Mouse (Mus musculus) layer of hippocampus, adult 9-10 months (tissue): ENCODE results near the gene P2ry14.

Experiments used
- DNase-seq: peaks from one replicate; pipeline ENCODE4 v3.0.0; 2022; ENCODE audit warnings: low spot score

The P2ry14 gene

DNA sequence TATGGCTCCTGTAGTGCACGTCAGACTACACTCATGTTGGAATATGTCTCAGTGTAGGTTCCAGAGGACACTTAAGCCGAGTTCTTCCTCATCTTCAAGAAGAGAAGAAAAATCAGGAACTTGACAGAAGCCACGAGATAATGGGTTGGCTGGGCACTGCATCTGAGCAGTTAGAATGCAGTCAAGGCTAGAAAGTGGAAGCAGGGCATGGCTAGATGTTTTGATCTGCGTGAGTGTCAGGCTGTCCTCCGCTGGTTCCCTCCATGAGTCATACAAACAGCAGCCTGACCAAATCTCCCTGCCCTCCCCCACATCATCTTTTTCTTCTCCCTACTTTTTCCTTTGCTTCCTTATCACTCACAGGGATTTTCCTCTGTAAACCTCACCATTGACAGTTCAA is at the start of gene P2ry14:
P2ry14 (minus strand) TSS at position 195 of the 400 bp plus-strand sequence.
- no peak for DNase-seq

DNA sequence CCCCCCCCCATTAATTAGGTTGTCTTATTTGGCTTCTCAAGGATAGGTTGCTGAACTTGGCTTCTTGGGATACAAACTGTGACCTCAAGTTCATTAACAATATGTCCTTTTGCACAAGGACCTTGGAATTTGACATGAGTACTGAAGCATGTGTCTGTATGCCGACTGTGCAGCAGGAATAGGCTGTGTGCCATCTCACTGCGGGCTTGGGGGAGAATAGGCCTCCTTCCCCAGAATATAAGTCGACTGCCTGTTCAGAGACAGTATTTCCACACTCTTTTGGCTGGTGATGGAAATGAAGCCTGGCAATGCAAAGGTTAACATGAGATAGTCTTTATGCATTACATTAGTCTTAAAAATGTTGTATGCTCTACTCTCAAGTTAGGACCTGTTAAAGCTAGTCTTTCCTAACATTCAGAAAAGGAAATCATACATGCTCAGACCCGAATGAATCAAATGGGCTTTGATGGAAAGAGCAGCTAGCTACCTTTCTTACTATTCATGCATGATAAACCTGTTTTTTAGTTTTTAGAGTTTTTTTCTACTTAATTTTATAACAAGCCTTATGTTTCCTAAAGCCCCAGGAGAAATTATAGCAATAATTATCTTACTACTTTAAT is 44.0 kb upstream of the P2ry14 start:
- no peak for DNase-seq

DNA sequence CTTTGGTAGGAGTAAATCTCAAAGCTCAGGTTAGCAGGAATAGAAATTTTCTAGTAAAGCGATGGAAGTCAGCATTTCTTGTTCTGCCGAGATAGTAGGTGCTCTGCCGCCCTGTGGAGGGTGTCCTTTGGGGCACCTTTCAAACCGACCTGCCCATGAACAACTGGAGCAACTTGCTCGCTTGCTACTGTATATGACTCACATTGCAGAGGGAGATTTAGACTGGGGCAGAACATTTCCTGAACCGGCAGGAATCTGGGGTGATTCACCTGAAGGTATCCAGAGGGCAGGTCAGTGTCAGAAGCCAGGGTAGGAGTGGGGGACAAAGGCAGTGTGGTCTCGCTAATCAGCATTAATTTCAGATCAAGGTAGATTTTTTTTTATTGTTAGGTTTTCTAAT is 41.5 kb upstream of the P2ry14 start, which contains the start of gene Gpr87:
Gpr87 (minus strand) TSS at position 167 of the 400 bp plus-strand sequence.
- DNase-seq: no peak

DNA sequence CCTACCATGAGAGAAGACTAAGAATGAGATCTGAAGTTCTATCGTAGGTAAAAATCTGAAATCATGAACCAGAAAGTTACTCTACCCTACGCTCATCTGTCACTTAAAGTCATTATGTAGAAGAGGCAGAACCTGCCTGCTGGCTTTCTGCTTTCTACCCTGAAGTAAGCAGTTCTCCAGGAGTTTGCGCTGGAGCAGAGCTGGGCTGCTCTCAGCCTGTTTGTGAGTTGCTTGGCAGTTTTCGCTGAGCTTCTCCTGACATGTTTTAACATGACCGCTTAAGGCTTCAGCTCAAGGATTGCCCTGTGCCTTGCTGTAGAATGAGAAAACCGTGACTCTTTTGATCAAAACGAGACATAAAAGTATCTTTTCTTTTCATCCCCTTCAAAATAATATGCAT is 40.7 kb upstream of the P2ry14 start:
- DNase-seq: no peak

DNA sequence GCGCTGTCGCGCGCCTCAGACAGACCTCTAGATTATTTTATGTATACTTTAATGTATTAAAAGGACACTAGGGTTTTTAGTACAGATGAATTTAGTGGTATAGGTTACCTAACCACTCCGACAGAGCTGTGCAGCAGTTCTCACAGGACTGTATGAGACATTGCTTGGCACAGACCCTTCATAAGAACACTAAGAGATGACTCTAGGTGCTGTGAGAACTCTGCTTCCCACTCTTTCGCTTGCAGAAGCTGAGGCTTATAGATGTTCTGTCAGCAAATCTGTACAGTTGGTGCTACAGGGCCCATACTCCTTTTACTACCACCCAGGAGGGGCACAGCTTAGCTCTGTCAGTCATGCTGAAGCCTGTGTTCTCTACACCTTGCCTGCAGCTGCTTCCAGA is 38.3 kb upstream of the P2ry14 start:
- no peak for DNase-seq

DNA sequence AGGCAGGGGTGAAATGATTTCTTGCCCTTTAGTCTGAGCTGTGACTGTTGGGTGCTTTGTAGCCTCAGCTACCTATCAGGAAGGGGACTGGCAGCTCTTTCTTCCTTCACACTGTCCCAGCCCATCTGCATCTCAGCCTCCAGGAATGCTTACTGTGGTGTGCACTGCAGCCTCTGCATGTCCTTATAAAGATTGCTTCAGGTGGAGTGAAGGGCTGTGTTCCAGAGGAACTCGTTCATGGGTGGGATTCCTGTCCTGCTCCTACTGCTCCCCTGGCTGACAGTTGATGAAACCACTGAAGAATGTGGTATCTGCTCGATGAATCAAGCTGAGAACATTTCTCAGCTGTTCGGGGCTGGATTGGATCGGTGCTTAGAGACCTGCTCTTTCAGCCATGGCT is 33.9 kb upstream of the P2ry14 start:
- no peak for DNase-seq

DNA sequence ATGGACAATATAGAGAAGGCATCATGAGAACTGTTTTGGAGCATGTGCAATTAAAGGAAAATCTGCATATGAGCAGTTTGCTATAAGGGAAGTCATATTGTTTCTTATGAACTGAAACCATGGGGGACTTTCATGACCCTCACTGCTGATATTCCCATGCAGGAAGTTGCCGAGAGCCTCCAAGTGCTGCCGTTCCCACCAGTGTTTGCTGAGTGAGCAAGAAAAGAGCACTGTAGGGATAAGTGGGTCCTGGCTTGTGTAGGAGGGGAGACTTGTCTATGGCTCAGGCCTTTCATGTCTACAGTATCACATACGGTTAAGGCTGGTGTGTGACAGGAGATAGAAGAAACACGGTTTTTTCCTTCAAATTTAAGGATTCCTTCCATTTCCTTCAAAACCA is 32.2 kb upstream of the P2ry14 start:
- no peak for DNase-seq

DNA sequence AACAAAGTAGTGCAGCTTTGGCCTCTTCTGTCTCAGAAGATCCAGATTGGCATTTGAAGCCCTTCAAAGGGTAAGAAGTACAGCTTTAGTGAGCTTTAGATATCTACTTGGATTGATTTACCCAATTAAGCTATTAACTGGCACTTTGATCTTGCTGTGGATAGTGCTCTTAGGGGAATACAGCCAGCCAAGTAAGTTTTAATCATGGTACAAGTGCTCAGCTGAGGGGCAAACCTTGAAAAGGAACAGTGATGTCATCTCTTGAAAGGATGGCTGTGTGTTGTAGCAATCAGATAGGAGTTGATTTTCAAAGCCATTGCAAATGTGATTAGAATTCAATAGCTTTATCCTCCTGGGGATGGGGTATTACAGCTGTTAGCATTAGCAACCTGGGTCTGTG is 28.7 kb upstream of the P2ry14 start:
- DNase-seq: no peak

DNA sequence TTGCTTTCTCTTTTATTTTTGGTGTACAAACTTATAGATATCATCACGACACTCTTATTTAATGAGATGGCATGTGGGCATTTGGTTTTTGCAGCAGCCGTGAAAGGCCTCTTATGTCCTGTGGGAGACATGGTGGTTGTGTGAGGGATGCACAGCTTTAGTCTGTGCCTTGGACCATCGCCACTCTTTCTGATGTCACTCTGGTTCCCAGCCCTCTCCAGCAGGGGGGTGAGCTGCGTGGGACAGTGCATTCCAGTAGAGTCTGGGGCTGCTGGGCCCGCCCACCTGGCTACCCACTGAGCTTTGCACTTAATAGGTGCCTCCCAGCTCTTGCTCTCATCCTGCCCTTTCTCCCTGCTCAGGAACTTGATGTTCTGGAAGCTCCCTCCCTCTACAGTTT is 27.7 kb upstream of the P2ry14 start:
- DNase-seq: no peak

DNA sequence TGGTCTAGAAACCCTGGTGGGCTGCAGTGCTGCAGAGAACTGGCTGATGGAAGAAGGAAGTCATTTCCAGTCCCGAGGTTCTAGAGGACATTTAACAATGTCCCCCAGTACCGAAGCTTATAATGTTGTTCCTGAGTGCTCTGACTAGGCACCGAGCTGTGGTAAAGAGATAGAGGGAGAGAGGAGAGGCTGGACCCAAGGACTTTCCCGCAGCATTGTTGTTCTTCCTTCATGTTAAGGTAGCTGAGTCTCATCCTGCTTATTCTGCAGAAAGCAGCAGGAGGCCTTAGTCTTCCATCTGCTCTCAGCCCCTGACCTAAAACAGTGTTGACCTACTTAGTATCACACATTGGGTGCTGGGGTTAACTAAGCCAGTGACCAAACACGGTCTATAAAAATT is 23.5 kb upstream of the P2ry14 start:
- no peak for DNase-seq

DNA sequence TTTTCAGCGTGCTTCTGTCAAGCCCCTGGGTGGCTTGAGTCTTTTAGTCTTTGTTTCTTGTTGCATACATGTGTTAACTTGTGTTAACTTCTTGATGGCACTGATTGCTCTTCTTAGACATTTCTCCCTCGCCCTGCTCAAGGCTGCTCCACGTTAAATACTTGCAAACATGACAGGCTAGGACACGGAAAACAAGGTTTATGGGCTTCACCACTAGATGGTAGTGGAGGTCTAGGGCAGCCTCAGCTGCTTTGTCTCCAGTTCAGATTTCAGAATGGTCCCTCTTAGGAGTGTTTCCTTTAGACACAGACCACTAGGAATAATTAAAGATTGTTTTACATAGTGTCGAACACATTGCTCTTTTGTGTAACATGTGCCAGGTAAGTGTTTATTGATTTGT is 21.8 kb upstream of the P2ry14 start:
- DNase-seq: peak; percentile 55

DNA sequence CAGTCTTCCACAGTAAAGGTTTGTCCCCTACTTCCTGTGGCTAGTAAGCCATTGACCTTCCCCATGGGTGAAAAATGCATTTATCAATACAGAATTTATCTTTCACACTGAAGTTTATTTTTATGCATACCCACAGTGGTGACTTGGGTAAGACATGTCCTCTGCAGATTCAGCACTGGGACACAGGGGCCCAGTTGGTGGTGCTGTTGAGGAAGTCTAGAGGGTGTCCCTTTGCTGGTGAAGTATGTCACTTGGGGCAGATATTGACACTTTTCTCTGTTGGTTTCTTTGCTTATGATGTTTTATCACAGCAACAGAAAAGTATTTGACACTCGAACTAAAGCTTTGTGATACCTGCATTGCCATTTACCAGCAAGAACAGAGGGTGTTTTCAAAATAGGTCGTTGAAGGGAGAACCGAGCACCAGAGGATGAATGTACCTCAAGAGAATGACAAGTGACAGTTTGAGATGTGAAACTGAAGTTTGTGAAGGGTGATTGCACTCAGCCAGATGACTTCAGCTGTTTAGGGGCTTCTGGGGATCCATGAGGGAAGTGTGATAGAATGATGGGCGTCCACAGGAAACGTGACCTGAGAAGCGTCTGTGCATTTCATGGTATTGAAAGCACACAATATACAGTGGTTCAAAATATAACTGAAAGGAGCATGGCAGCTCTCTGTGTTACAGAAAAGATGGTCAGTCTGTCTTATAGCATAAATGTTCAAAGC is 21.2 kb upstream of the P2ry14 start:
- DNase-seq: no peak

DNA sequence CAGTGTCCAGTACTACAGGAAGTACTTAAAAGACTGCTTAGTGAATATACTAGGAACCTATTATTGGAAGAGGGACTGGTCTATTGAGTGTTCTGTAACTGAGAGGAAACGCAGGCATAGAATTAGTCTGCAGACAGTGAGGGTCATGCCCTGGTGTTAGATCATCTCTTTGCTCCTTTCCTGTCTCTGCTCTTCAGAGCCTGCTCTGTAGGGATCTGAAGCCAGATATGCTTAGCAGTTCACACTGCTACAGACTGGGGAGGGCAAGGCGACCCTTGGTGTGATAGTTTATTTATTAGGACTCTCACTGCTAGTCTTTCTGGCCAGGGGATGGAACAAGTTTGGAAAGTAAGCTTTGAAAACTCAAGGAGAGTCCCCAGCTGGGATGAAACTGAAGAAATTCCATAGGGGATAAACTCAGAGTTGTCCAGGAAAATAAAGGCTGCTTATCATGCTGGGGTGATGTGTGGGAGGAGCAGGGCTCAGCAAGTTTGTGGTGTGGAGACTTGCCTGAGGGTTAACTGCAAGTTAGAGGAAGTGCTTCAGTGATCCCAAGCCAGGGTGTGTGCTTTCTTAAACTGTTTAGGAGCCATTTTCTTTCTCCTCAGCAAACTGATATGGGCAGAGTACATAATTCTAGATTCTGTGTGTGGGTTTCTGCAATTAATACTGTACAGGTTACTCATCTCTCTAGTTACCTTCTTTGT is 16.7 kb upstream of the P2ry14 start:
- DNase-seq: no peak

DNA sequence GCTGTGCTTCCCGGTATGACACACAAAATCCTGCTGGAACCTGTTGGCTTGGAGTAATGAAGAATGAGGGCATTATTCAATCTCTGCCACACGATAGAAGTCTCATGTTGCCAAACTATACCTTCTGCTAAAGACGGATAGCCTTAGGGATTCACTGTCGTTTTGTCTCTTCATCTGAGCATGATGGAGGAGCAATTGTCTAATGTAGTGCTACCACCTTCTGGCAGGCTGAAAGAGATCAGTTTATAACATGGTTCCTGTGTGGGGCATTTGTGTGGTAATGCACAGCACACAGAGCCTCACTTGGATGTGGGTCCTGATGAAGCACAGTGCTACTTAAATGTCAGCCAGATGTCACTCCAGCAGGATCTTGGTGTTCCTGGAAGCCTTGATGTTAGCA is 15.8 kb upstream of the P2ry14 start:
- no peak for DNase-seq

DNA sequence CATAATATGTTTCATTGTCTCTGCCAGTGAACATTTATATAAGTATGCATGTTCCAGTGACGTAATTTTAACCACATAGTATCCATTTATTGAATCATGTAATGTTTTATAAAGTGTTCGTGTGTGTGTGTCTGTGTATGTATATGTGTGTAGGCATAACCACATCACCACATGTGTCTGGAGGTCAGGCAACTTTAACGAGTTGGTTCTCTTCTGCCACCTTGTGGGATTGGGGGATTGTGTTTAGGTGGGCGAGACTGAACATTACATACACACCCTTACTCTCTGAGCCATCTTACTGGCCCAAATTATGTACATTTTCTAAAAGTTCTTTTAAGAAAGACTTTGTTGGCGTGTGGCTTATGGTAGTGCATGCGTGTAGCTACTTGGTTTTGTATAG is 15.1 kb upstream of the P2ry14 start:
- DNase-seq: no peak

DNA sequence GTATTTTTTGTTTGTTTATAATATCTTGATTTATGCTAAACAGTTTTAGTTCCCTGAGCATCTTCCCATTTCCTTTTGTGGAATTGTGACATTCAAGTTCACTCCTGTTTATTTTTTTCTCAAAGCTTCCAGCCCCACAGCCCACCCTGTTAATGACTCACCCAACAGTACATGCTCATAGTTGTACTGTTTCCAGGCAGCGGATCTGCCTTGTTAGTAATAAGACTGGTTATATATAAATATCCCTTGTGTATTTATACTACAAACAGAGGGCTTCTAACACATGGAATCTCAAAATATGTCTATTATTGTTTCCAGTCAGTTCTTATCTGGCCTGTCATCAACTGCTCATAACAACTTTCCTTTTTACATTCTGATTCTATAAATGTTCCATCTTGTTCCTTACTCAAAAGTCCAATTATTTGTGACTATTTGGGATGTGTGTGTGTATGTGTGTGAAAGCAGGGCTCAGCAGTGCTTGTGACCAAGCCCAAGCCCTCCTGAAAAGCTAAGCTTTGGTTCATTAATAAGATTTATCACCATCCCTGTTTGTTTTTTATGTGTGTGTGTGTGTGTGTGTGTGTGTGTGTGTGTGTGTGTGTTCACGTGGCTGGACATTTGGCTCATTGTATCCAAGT is 14.1 kb upstream of the P2ry14 start:
- DNase-seq: no peak

DNA sequence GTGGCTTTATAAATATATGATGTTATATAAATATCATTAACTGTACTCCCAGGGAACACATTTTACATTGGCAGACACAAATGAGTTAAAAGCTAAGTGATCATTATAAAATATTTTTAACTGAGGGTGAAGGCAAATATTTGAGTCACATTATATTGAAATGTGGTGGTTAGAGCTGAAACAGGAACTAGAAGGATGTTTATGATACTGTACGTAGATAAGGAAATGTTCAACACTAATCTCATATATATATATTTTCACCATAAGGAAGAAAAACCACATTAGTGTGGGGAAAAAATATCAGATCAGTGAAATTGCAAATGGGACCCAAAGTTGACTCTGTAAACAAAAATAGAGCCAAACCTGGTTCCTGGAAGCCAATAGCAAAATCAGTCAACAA is 7.0 kb upstream of the P2ry14 start:
- no peak for DNase-seq

DNA sequence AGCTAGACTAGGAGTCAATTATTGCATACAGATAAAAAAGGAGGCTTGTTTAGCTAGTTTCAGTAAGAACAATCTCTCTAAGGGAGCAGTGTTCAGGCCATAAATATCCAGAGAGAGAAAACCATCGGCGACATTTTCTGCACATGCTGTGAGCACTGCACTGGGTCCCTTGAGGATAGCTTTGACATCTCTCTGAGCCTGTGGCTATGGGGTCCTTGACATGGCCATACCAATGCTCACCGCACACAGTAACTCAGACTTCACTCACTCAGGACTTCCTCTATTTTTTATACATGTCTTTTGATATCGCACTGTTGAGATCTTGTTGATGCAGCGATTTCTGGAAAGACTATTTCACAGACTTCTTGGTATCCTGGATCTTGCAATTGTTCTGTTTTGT is 3.6 kb upstream of the P2ry14 start:
- DNase-seq: no peak

DNA sequence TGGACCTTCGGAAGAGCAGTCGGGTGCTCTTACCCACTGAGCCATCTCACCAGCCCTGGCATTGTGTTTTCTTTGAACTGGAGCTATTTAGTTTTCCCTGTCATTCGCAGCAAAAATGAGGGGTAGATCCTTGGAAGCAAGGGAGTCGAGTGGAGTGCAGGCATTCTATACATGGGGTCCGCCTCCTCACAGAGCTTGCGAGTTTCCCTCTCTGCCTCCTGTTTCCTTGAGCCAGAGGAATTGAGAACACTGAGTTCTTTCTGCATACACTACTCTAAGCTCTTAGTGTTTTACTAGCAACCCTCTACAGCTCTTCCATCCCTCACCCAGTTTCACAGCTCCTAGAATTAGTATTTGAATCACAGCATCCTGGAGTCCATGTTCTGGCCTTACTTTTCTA is 2.0 kb upstream of the P2ry14 start:
- no peak for DNase-seq

DNA sequence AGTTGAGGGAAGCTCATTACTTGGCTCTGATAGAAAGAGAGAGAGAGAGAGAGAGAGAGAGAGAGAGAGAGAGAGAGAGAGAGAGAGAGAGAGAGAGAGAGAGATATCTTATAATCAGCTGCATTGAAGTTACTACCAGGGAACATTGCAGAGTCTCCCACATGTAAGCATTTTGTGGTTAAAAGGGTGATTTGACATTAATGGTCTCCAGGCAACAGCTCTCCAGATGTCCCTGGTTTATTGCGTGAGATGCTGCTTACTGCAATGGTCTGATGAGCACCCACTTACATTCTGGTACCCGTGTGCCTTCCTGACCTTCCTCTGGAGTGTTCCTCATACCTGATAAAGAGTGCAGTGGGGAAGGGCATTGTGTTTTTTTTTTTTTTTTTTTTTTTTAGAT is 1.5 kb upstream of the P2ry14 start:
- no peak for DNase-seq

DNA sequence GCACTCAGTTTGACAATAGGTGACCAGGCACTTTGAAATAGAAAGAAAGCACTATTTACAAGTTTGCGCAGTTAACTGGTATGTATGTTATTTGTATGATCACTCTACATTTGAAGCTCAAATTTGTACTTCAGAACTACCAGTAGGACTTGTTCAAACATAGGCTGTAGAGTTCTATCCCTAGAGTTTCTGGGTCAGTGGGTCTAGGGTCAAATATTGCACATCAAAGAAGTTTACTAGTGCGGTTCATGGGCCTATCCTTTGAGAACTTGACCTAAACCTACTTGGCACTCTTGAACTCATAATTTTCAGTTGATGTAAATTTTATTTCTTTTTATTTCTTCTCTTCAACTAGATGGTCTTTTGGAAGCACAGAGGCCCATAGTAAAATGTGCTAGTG is 2.8 kb downstream of the P2ry14 start:
- no peak for DNase-seq

DNA sequence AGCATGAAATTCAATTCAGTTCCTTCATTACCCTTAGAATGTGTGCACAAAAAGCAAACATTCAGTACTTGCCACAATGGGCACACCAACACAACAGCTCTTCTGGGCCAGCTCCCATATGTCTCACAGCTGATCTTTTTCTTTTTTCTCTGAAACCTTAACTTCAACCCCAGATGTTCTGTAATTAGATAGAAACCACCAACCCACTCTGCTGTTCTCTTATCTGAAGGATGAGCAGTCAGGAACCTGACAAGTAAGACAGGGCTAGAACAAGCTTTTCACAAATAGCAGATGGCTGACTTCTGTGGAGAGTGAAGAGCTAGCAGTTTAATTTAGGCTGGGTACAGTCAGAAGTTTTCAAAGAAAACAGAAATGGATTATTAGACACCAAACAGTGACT is 3.8 kb downstream of the P2ry14 start:
- no peak for DNase-seq

DNA sequence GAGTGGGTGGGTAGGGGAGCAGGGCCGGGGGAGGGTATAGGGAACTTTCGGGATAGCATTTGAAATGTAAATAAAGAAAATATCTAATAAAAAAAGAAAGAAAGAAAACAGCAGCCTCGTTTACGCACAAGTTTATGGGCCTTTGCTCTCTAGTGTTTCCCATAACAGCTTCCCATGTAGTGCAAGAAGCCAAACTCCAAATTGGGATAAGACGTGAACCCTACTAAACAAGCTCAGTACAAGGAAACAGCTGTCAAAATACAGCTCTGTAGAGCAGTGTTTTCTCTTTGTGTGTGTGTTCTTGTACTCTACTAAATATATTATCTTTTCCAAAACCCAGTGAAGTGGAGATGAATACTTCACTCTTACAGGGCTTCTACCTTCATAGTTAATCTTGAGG is 8.2 kb downstream of the P2ry14 start:
- DNase-seq: no peak
